Mouse (Mus musculus) CH12.LX (cell line): ENCODE measurements around the gene Arid1a. TPM values are rescaled to one million over a fixed set of nuclear protein-coding genes. Genes with fewer than 3 reads are reported as not detected.
A peak's percentile ranks its signal among the peaks of the same experiment; 100 is the strongest.

Experiments
- DNase-seq: peaks from one replicate; pipeline ENCODE4 v3.0.0-alpha.2; 2013; ENCODE audit errors: extremely low read depth
- H3K27ac ChIP-seq: 2 replicates; pipeline ENCODE4 v1.5.1; 2012; ENCODE audit warnings: low read depth, mild to moderate bottlenecking, control low read depth, moderate library complexity; ENCODE audit not compliant: insufficient read depth
- H3K27me3 ChIP-seq: replicated peaks from 2 replicates; pipeline ENCODE3; 2012; ENCODE audit warnings: inconsistent platforms
- H3K36me3 ChIP-seq, 2 experiments: replicated peaks in 1 of 2; 2 replicates each; pipeline versions ENCODE3 to v1.6.1; 2012; ENCODE audit warnings: inconsistent platforms in 1 of 2, low read length in 1 of 2, mild to moderate bottlenecking in 1 of 2, mixed read lengths in 1 of 2, moderate library complexity in 1 of 2; ENCODE audit not compliant: control insufficient read depth in 1 of 2, insufficient read depth in 1 of 2
- H3K4me1 ChIP-seq, 2 experiments: 2 replicates each; pipeline ENCODE4 v1.6.1; 2012; ENCODE audit warnings: inconsistent platforms in 1 of 2, moderate library complexity in 1 of 2; ENCODE audit not compliant: insufficient read depth in 2 of 2, control insufficient read depth in 1 of 2
- H3K4me2 ChIP-seq: 2 replicates; pipeline ENCODE4 v1.6.1; 2012; ENCODE audit warnings: low read depth, mild to moderate bottlenecking, control low read depth; ENCODE audit not compliant: poor library complexity, insufficient read depth, severe bottlenecking
- H3K4me3 ChIP-seq, 3 experiments: fragments of 150-350 bp in 1 of 3; sonication (generic) in 1 of 3; replicated peaks in 1 of 3; 2 replicates each; pipeline versions ENCODE3 to v1.5.1; 2011 to 2012; ENCODE audit warnings: low read depth in 2 of 3, low read length in 2 of 3, mild to moderate bottlenecking in 2 of 3, moderate library complexity in 2 of 3, control low read depth in 1 of 3, improper control_type of control experiment in 1 of 3, inconsistent platforms in 1 of 3, mixed read lengths in 1 of 3; ENCODE audit not compliant: poor library complexity in 1 of 3
- H3K79me2 ChIP-seq: replicated peaks from 2 replicates; pipeline ENCODE4 v1.6.1; 2012; ENCODE audit warnings: mild to moderate bottlenecking, moderate library complexity; ENCODE audit not compliant: control insufficient read depth, poor library complexity, insufficient read depth, severe bottlenecking; ENCODE audit errors: extremely low read depth
- H3K9ac ChIP-seq: 2 replicates; pipeline ENCODE4 v1.6.1; 2012; ENCODE audit warnings: low read depth, mild to moderate bottlenecking, control low read depth, moderate library complexity; ENCODE audit not compliant: insufficient read depth
- H3K9me3 ChIP-seq: replicated peaks from 2 replicates; pipeline ENCODE3; 2012; ENCODE audit warnings: low read length, inconsistent platforms, mixed read lengths
- CHD1 ChIP-seq: IDR thresholded peaks from 2 replicates; pipeline ENCODE4 v1.6.1; 2012; ENCODE audit warnings: low read depth, low read length, improper control_type of control experiment, inconsistent platforms
- ELF1 ChIP-seq: IDR thresholded peaks from 2 replicates; pipeline ENCODE4 v1.6.1; 2014; ENCODE audit warnings: low read depth, mild to moderate bottlenecking, inconsistent platforms, low read length, improper control_type of control experiment
- ETS1 ChIP-seq: conservative IDR thresholded peaks from 2 replicates; pipeline ENCODE4 v1.6.1; 2012; ENCODE audit warnings: low read depth, mild to moderate bottlenecking, inconsistent platforms, low read length, improper control_type of control experiment, moderate library complexity
- GABPA ChIP-seq: IDR thresholded peaks from 2 replicates; pipeline ENCODE4 v1.6.1; 2012; ENCODE audit warnings: low read depth, low read length, improper control_type of control experiment, inconsistent platforms; ENCODE audit not compliant: insufficient replicate concordance
- HCFC1 ChIP-seq: IDR thresholded peaks from 2 replicates; pipeline ENCODE4 v1.6.1; 2012; ENCODE audit warnings: low read depth, mild to moderate bottlenecking, inconsistent platforms, low read length, improper control_type of control experiment
- IRF4 ChIP-seq: IDR thresholded peaks from 2 replicates; pipeline ENCODE4 v1.6.1; 2014; ENCODE audit warnings: low read depth, mild to moderate bottlenecking, inconsistent platforms, low read length, improper control_type of control experiment
- JUND ChIP-seq: conservative IDR thresholded peaks from 2 replicates; pipeline ENCODE4 v1.6.1; 2011; ENCODE audit warnings: low read depth, low read length, improper control_type of control experiment
- MAX ChIP-seq: IDR thresholded peaks from 2 replicates; pipeline ENCODE4 v1.6.1; 2011; ENCODE audit warnings: low read length, improper control_type of control experiment
- MAZ ChIP-seq: IDR thresholded peaks from 2 replicates; pipeline ENCODE4 v1.6.1; 2012; ENCODE audit warnings: low read depth, mild to moderate bottlenecking, inconsistent platforms, low read length, improper control_type of control experiment, moderate library complexity
- NELFE ChIP-seq: IDR thresholded peaks from 2 replicates; pipeline ENCODE4 v1.6.1; 2011; ENCODE audit warnings: low read depth, low read length, improper control_type of control experiment
- PAX5 ChIP-seq: IDR thresholded peaks from 2 replicates; pipeline ENCODE4 v1.6.1; 2012; ENCODE audit warnings: low read length, inconsistent platforms, mixed read lengths
- POLR2A ChIP-seq: IDR thresholded peaks from 2 replicates; pipeline ENCODE4 v1.6.1; 2011; ENCODE audit warnings: low read depth, mild to moderate bottlenecking, improper control_type of control experiment, low read length
- POLR2AphosphoS2 ChIP-seq: IDR thresholded peaks from 2 replicates; pipeline ENCODE4 v1.6.1; 2011; ENCODE audit warnings: low read depth, low read length, improper control_type of control experiment
- RAD21 ChIP-seq: IDR thresholded peaks from 2 replicates; pipeline ENCODE4 v1.6.1; 2011; ENCODE audit warnings: low read depth, mild to moderate bottlenecking, low read length, improper control_type of control experiment, moderate library complexity
- SMC3 ChIP-seq: IDR thresholded peaks from 2 replicates; pipeline ENCODE4 v1.6.1; 2011; ENCODE audit warnings: low read depth, low read length, improper control_type of control experiment
- UBTF ChIP-seq: IDR thresholded peaks from 2 replicates; pipeline ENCODE4 v1.6.1; 2012; ENCODE audit warnings: low read depth, mild to moderate bottlenecking, inconsistent platforms, low read length, improper control_type of control experiment, moderate library complexity
- USF2 ChIP-seq: conservative IDR thresholded peaks from 2 replicates; pipeline ENCODE4 v1.6.1; 2011; ENCODE audit warnings: low read depth, low read length, improper control_type of control experiment
- ZMIZ1 ChIP-seq: IDR thresholded peaks from 2 replicates; pipeline ENCODE4 v1.6.1; 2012; ENCODE audit warnings: low read depth, mild to moderate bottlenecking, inconsistent platforms, low read length, improper control_type of control experiment
- dilution Hi-C: fragments of 300-500 bp; cut with MboI; formaldehyde crosslinking; loops from 2 replicates; pipeline ENCODE4 v1.14.3; 2020; ENCODE audit warnings: low sequenced_read_pairs; ENCODE audit not compliant: extremely low pct_unique_long_range_greater_than_20kb, extremely low pct_ligation_motif_present
- in situ Hi-C: fragments of 300-500 bp; cut with MboI; formaldehyde crosslinking; loops from 3 replicates; pipeline ENCODE4 v1.14.3; 2019; ENCODE audit warnings: low sequenced_read_pairs, low pct_ligation_motif_present, low pct_unique_long_range_greater_than_20kb, mixed read lengths
- polyA plus RNA-seq: library from polyadenylated mRNA; unstranded; fragments of >175 nt; gene quantifications from 2 replicates; pipeline ENCODE4 v1.2.1, GENCODE M21; 2012; ENCODE audit warnings: low read depth; ENCODE audit not compliant: insufficient read length
- total RNA-seq, 2 experiments: library from RNA; depleted of rRNA; stranded (reverse); fragments of 300-350 nt in 1 of 2; fragments of >200 nt in 1 of 2; gene quantifications; 2 replicates each; pipeline ENCODE4 v1.2.3; 2012 to 2014

Gene Arid1a
- total and polyA plus RNA-seq, 3 experiments = 6.4 to 47.1 (median 19.1) TPM

GRCm38 (mm10) chr4:133729007-133729406 is 27.6 kb downstream of the Arid1a start:
- no peak overlapping the region for H3K9ac ChIP-seq
- no peak overlapping the region for H3K27ac ChIP-seq
- no peak for DNase-seq
- H3K4me3 ChIP-seq = no peak overlapping the region
- in situ Hi-C loops (no loop called here), dilution Hi-C loops (no loop called here)
- H3K4me2 ChIP-seq = no peak overlapping the region
- peaks cover 9 to 62% of the 10 kb centered on the region in 2 experiments for H3K4me1 ChIP-seq
- no peaks in the 10 kb centered on the region for H3K9me3 ChIP-seq
- H3K36me3 ChIP-seq = peaks cover 13 to 83% of the 10 kb centered on the region in 2 experiments
- TF ChIP-seq MAX (no peak), POLR2A (peak; percentile 10; the same call in 1 of the 2 replicates)
- no peaks in the 10 kb centered on the region for H3K27me3 ChIP-seq
- peaks cover 99% of the 10 kb centered on the region for H3K79me2 ChIP-seq

DNA sequence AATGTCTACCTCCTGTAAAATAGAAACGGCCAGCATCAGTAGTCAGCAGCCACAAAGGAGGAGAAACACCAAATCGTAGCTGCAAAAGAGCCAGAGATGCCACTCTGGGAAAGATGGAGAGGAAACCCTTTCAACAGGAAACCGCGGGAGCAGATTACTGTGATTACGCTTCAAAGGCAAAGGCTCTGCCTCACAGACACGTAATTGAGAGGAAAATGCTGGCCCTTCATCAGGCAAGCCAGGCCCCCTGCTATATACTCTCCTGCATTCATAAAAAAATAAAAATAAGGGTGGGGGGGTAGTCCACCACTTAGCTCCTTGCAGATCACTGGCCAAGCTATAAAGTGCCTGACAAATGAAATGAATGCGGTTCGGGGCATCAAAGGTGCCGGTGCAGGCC is 28.3 kb downstream of the Arid1a start:
- peaks cover 9 to 81% of the 10 kb centered on the region in 2 experiments for H3K36me3 ChIP-seq
- no peak overlapping the region for H3K4me3 ChIP-seq
- TF ChIP-seq NELFE = no peak
- TF ChIP-seq PAX5 = no peak
- no peak for TF ChIP-seq POLR2AphosphoS2
- TF ChIP-seq IRF4 = no peak
- TF ChIP-seq UBTF = no peak
- TF ChIP-seq ZMIZ1 = no peak
- TF ChIP-seq ELF1 = no peak
- TF ChIP-seq USF2 = no peak
- TF ChIP-seq HCFC1 = no peak
- no peak for TF ChIP-seq MAX
- TF ChIP-seq SMC3 = no peak
- TF ChIP-seq JUND = no peak
- no peak for TF ChIP-seq MAZ
- TF ChIP-seq GABPA = no peak
- TF ChIP-seq ETS1 = no peak
- no peak for TF ChIP-seq CHD1
- no peak for TF ChIP-seq RAD21
- H3K9ac ChIP-seq = no peak overlapping the region
- no peak overlapping the region for H3K27ac ChIP-seq
- no peak overlapping the region; the same call in 1 of the 2 replicates for H3K4me2 ChIP-seq
- H3K79me2 ChIP-seq = peaks cover 99% of the 10 kb centered on the region
- in situ Hi-C loops (no loop called here), dilution Hi-C loops (no loop called here)
- no peak for DNase-seq
- H3K27me3 ChIP-seq = no peaks in the 10 kb centered on the region
- peaks cover 9 to 55% of the 10 kb centered on the region in 2 experiments for H3K4me1 ChIP-seq
- H3K9me3 ChIP-seq = no peaks in the 10 kb centered on the region
